In the genomic region with DNA sequence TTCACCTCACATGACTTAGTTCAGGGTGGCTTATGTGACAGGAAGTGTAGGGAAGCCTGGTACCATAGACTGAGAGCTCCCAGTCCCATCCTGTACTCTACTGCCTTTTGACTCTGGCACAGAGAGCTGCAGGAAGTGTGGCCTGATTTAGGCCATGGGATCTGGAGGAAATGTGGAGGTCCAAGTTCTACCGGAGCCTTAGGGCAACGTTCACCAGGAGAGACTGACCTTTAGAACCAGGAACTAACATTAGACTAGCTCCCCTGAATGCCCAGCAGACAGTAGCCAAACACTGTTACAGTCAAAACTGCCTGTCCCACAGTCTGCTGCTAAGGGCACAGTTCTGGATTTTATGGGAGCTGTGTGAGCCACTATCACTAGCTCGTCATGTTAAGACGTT, we compare ENCODE assay signal across 13 mouse cellular contexts. TPM values are rescaled to one million over a fixed set of nuclear protein-coding genes. Genes with fewer than 3 reads are reported as not detected.
"Had no signal": no experiment of that assay in that cellular context is flagged by ENCODE, and none has a peak within 500 bp of the region (broad histone marks: within the 10 kb centered on the region; RNA-seq: fewer than 3 reads in every experiment).

No protein-coding gene starts in this region.

RNA-seq across cellular contexts. Expression of a gene that starts 27.4 kb away (rescaled TPM):
- polyA plus RNA-seq: lung, embryonic 14.5 days; lung, embryonic 16.5 days; midbrain, embryonic 10.5 days; midbrain, embryonic 12.5 days; midbrain, embryonic 14.5 days; midbrain, embryonic 16.5 days; myocyte; neural tube, embryonic 11.5 days; neural tube, embryonic 13.5 days; small intestine, adult 2 months; stomach, embryonic 14.5 days; stomach, embryonic 16.5 days; thymus, postnatal 0 days had no signal
